Mouse (Mus musculus) hindbrain, postnatal 0 days (tissue): ENCODE measurements at regions not wholly inside any gene's neighbourhood (a gene's known extent, or its start where the extent isn't known, plus 50 kb on each side); places are given as distances from the start of the nearest gene placed in this dataset.
A peak's percentile ranks its signal among the peaks of the same experiment; 100 is the strongest.

Experiments used
- ATAC-seq: fragments of 200-750 bp; cut with Nextera tagmentation; 2 replicates; pipeline ENCODE4 v1.8.0; 2017; ENCODE audit warnings: mild to moderate bottlenecking, moderate TSS enrichment, moderate library complexity
- DNase-seq: peaks from one replicate; pipeline ENCODE4 v3.0.0-alpha.2; 2015; ENCODE audit warnings: low spot score
- H3K27ac ChIP-seq: fragments of 300-500 bp; sonication (generic); 2 replicates; pipeline ENCODE4 v1.5.1; 2014; ENCODE audit warnings: mild to moderate bottlenecking
- H3K27me3 ChIP-seq: fragments of 300-500 bp; sonication (generic); 2 replicates; pipeline ENCODE4 v1.6.1; 2014; ENCODE audit warnings: low read length, mixed read lengths; ENCODE audit not compliant: insufficient read depth
- H3K36me3 ChIP-seq: fragments of 300-500 bp; sonication (generic); 2 replicates; pipeline ENCODE4 v1.6.1; 2014; ENCODE audit warnings: low read length, mixed read lengths; ENCODE audit not compliant: insufficient read depth
- H3K4me1 ChIP-seq: fragments of 300-500 bp; sonication (generic); 2 replicates; pipeline ENCODE4 v1.6.1; 2014; ENCODE audit warnings: antibody characterized with exemption, low read length, mixed read lengths; ENCODE audit not compliant: insufficient read depth
- H3K4me2 ChIP-seq: fragments of 300-500 bp; sonication (generic); 2 replicates; pipeline ENCODE4 v1.6.1; 2014; ENCODE audit warnings: low read depth, mild to moderate bottlenecking, low read length, moderate library complexity, mixed read lengths
- H3K4me3 ChIP-seq: fragments of 300-500 bp; sonication (generic); 2 replicates; pipeline ENCODE4 v1.5.1; 2014; ENCODE audit warnings: low read length
- H3K9ac ChIP-seq: fragments of 300-500 bp; sonication (generic); replicated peaks from 2 replicates; pipeline ENCODE4 v1.6.1; 2014; ENCODE audit warnings: mild to moderate bottlenecking, low read length, moderate library complexity, mixed read lengths
- H3K9me3 ChIP-seq: fragments of 300-500 bp; sonication (generic); 2 replicates; pipeline ENCODE4 v1.6.1; 2016; ENCODE audit warnings: low read length, mixed read lengths
- CTCF ChIP-seq: IDR thresholded peaks from 2 replicates; pipeline ENCODE4 v1.5.1; 2016; ENCODE audit warnings: antibody characterized with exemption, control low read depth, low read depth
- WGBS: fragments of 180-500 bp; shearing (Covaris S2); extraction: QIAGEN DNeasy Blood & Tissue Kit; methylation state at CpG from one replicate; pipeline ENCODE4 v1.1.7; 2014; 5-methylcytosine and 5-hydroxymethylcytosine counted together

DNA sequence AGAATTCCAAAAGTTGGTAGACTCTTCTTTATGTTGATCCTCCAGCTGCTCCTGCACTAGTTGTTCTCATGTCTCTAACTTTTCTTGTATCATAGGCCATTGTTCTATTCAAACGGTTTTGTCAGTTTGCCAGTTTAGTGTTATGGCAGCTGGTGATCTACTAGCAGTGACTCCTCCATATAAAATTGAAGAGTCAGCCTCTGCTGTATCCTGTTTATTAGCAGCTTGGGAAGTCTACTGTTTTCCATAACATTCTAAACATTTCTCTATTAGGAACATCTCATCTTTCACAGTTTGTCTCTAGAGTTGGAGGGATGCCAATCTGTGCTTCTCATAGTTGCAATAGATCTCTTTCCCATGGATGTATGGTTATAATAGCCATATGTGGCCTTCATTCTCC, 58.6 kb downstream of the Drd1 start:
- Histone ChIP-seq H3K4me1 (no peaks in the 10 kb centered on the region), H3K9me3 (no peaks in the 10 kb centered on the region), H3K4me2 (no peak overlapping the region), H3K4me3 (no peak overlapping the region), H3K9ac (no peak overlapping the region), H3K27me3 (no peaks in the 10 kb centered on the region), H3K36me3 (no peaks in the 10 kb centered on the region), H3K27ac (no peak overlapping the region)
- DNase-seq, result no peak
- no peak for ATAC-seq
- no peak for TF ChIP-seq CTCF
- 58% methylated on average over 1 of the region's 1 CpGs for WGBS

DNA sequence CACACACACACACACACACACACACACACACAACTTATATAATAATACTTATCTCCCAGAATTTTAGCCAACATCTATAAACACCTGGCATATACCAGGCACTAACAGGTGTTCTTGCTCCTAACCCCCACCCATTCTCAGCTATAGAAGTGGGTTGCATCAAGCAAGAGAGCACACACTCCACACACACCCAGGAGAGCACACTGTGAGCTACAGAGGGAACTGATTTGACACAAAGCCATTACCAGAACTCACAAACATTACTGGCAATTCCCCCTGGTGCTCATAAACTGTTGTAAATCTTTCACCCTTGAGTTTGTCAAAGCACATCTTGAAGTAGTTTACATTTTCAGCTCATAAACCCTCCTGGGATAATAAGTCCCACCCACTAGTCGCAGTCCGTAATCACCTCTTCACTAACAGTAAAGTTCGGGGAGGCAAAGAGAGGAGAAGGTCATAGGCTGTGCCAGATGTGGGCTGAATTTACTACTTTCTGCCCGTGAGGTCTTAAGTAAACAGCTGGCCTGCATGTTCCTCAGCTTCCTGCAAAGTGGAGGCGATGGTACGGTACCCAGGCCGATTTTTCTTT, 62.5 kb downstream of the Drd1 start:
- no peak for ATAC-seq
- H3K4me1 ChIP-seq, result no peaks in the 10 kb centered on the region
- WGBS, result 87% methylated on average over 7 of the region's 7 CpGs
- H3K9me3 ChIP-seq, result no peaks in the 10 kb centered on the region
- no peak overlapping the region for H3K27ac ChIP-seq
- no peak overlapping the region for H3K4me2 ChIP-seq
- H3K9ac ChIP-seq, result no peak overlapping the region
- no peaks in the 10 kb centered on the region for H3K36me3 ChIP-seq
- no peak for TF ChIP-seq CTCF
- H3K4me3 ChIP-seq, result no peak overlapping the region
- no peaks in the 10 kb centered on the region for H3K27me3 ChIP-seq
- DNase-seq, result no peak

DNA sequence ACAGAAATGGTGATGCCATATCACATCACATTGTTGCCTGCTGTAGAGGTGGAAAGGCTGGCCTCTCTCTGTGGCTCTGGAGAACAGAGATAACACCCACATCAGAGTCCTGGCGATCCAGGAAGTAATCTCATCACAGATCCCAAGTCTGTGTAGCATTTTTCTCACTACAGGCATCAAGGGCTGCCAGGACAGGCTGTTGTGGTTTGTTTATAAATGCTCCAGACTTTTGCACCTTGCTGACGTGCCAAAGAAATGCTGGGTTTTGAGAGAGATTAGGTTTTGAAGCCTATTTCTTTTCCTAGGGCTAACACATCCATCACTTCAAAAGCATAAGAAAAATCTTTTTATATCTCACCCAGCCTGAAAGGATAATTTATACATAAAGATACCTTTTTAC, 76.3 kb downstream of the Drd1 start:
- no peak for ATAC-seq
- DNase-seq, result no peak
- no peak for TF ChIP-seq CTCF
- no peaks in the 10 kb centered on the region for H3K27me3 ChIP-seq
- H3K27ac ChIP-seq, result no peak overlapping the region
- H3K36me3 ChIP-seq, result no peaks in the 10 kb centered on the region
- no peaks in the 10 kb centered on the region for H3K4me1 ChIP-seq
- WGBS, result 68% methylated on average over 2 of the region's 2 CpGs
- H3K4me2 ChIP-seq, result no peak overlapping the region
- no peak overlapping the region for H3K4me3 ChIP-seq
- no peaks in the 10 kb centered on the region for H3K9me3 ChIP-seq
- no peak overlapping the region for H3K9ac ChIP-seq

DNA sequence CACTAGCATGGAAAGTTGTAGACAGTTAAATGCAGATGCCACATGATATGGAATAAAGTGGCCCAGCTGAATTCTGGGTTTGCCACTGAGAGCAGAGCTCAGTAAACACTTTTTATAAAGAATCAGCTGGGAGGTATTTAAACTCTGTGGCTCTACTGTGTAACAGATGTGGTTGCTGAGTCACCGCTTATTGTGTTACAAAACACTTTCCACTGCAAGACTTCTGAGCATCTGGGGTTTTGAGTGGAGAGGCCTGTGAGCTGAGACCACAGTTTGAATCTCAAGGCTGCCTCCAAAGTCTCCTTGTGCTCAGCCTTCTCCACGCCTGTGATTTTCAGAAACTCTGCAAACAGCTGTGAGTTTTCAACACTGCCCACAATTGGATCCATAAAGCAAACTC, 86.1 kb downstream of the Drd1 start:
- Histone ChIP-seq H3K36me3 (no peaks in the 10 kb centered on the region), H3K9me3 (no peaks in the 10 kb centered on the region; the same call in 1 of the 2 replicates), H3K4me3 (no peak overlapping the region), H3K9ac (no peak overlapping the region), H3K4me2 (no peak overlapping the region), H3K4me1 (no peaks in the 10 kb centered on the region), H3K27ac (no peak overlapping the region), H3K27me3 (no peaks in the 10 kb centered on the region)
- TF ChIP-seq CTCF, result no peak
- DNase-seq, result no peak
- no peak for ATAC-seq
- 76% methylated on average over 2 of the region's 2 CpGs for WGBS

DNA sequence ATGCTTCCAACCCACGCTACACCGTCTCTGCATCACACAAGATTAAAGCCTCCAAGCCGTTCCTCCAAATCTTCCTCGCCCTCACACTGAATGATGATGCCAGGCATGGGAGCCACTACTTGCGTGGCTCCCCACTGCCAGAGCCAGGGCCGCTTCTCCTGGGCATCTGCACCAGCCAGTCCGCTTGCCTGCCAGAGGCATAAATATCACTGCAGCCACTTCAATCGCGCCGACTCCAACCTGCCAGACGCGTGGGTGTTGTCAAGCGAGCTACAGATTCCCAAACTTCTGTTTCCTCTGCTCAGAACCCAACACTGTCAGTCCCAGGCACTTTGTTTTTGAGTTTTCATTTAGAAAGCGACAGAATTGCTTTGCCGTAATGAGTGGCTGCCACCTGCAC, 99.3 kb downstream of the Drd1 start:
- Histone ChIP-seq H3K4me3 (no peak overlapping the region), H3K27me3 (no peaks in the 10 kb centered on the region), H3K27ac (no peak overlapping the region), H3K36me3 (no peaks in the 10 kb centered on the region), H3K9ac (no peak overlapping the region), H3K9me3 (no peaks in the 10 kb centered on the region), H3K4me2 (no peak overlapping the region), H3K4me1 (no peaks in the 10 kb centered on the region)
- DNase-seq, result no peak
- no peak for ATAC-seq
- TF ChIP-seq CTCF, result no peak
- WGBS, result 93% methylated on average over 15 of the region's 15 CpGs

DNA sequence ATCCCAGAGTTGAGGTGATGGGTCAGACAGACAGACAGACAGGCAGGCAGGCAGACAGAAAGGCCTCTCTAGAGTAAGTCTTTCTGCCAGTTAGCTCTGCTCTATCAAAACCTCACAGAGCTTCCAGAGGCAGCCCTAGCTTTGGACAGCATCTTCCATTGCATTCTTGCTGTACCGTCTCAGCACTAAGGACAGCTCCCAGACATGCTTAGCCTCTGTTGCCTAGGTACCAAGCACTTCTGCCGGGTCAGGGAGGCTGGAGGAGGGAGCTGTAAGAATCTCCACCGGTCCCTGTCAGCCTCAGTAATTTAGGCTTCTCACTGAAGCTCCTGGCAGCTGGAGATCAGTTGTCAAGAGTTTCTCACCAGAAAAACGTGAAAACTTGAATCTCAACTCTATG, 107.4 kb downstream of the Drd1 start:
- Histone ChIP-seq H3K27me3 (no peaks in the 10 kb centered on the region), H3K4me1 (no peaks in the 10 kb centered on the region), H3K27ac (no peak overlapping the region), H3K4me2 (no peak overlapping the region), H3K36me3 (no peaks in the 10 kb centered on the region), H3K4me3 (no peak overlapping the region), H3K9me3 (no peaks in the 10 kb centered on the region), H3K9ac (no peak overlapping the region)
- DNase-seq, result peak; percentile 43
- WGBS, result 4% methylated on average over 4 of the region's 4 CpGs
- TF ChIP-seq CTCF, result no peak
- ATAC-seq, result no peak

DNA sequence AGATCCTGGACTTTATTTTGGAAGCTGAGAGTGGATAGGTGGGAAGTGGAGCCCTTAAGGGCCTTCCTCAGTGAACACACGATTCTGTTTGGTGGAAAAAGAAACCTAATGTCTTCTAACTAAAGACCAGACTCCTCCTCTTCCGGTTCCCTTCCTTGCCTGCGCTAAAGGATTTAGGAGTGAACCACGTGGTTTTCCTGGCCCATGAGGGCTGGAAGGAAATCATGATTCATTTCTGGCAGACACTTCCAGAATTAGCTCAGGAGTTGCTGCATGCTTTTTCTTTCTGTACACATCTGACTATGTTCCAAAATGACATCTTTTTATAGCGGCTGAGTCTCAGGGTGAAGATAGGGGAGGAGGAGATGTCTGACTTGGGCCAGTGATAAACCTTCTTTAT, 109.8 kb downstream of the Drd1 start:
- DNase-seq, result no peak
- no peak overlapping the region for H3K4me3 ChIP-seq
- WGBS, result 69% methylated on average over 5 of the region's 5 CpGs

More for the DNA sequence above, 109.8 kb downstream of the Drd1 start:
- H3K4me1 ChIP-seq, result no peaks in the 10 kb centered on the region
- no peak for ATAC-seq
- H3K27me3 ChIP-seq, result no peaks in the 10 kb centered on the region
- TF ChIP-seq CTCF, result no peak
- H3K27ac ChIP-seq, result no peak overlapping the region
- H3K4me2 ChIP-seq, result no peak overlapping the region
- H3K9ac ChIP-seq, result no peak overlapping the region
- no peaks in the 10 kb centered on the region for H3K36me3 ChIP-seq
- H3K9me3 ChIP-seq, result no peaks in the 10 kb centered on the region
